Mouse (Mus musculus): ENCODE data around the gene Islr2.

Gene Islr2

DNA sequence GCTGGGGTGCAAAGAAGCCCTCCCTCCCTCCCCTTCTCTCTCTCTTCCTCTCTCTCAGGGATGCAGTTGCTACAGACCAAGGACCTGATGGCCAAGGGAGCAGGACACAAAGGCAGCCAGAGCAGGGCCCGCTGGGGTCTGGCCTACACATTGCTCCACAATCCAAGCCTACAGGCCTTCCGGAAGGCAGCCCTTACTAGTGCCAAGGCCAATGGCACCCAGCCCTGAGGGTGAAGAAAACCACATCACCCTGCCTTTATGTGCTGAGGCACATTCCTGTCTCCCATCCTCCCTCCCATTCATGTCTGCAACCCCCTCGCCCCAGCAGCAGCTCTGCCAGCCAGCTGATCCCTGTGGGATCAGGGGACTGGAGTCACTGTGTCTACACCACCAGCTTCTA lies 51.0 kb downstream of the Islr2 start:
- no peak for DNase-seq (ENCODE audit: low read depth, low spot score)

DNA sequence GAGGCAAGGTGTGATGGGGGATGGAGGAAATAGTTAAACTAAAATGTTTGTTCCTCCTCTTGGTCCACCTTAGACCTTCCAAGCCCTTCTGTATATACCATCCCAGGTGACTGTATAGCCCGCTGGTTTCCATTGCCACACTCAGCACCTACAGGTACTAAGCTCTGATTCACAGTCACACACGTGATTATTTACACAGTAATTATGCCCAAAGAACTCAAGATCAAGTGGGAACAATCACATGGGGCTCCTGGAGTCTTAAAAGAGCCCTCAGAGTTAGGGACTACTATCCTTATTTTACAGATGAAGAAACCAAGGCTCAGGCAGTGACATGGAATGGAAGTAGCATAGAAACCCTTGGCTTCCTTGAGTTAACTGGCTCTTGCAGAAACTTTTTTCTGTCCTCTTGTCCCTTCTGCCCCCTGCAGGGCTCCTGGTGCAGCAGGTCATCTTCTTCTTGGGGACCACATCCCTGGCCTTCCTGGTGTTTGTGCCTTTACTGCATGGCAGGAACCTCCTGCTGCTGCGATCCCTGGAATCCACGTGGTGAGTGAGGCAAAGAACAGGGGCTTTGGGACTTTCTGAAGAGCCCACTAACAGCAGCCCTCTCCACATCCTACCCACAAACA lies 53.3 kb downstream of the Islr2 start:
- no peak for DNase-seq (ENCODE audit: low read depth, low spot score)

DNA sequence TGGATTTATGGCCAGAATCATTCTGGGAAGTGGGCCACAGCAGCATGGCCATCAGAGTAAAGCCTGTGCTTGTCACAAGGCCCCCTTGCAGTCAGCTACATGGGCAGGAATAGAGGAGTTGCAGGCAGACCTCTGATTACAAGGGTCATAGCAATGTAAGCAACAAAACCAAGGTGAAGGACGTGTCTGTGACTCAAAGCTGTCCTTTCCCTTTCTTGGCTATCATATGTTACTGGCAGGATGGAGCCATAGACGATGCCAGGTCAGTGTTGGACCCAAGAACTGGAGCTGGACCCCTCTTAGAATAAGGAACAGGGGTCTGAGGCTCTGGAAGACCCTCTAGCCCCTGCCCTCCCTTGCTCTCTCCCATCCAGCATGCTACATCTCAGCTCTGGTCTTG lies 55.3 kb downstream of the Islr2 start:
- DNase-seq (ENCODE audit: low read depth, low spot score), result no peak

Measured in WW6 (cell line).